Mouse (Mus musculus): ENCODE results near the gene Dbr1.

The Dbr1 gene

DNA sequence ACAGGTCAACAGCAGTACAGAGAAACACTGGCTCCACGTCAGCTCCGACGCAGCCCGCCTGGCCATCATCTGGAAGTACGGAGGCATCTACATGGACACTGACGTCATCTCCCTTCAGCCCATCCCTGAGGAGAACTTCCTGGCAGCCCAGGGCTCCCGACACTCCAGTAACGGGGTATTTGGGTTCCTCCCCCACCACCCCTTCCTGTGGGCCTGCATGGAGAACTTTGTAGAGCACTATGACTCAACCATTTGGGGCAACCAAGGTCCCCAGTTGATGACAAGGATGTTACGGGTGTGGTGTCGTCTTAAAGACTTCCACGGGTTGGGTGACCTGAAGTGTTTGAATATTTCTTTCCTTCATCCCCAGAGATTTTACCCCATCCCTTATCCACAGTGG lies 44.6 kb downstream of the Dbr1 start:
- no peak for DNase-seq (ENCODE audit: low read depth)

DNA sequence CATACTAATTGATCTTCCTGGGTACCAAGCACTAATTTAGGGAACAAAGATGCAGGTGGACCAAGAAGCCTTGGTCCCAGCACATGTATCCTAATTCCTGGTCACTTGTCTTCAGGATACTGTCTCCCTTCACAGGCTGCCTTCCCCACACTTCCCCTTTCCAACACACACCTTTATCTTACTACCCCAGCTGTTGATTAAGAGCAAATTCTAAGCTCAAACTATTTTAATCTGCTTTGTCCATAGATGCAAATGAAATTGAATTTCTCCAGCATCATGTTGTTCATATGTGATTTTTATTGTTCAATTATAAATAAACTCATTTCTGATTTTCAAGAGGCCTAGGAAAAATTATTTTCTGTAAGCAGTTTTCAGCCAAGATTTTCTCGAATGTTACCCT lies 46.4 kb downstream of the Dbr1 start:
- no peak for DNase-seq (ENCODE audit: low read depth)

DNA sequence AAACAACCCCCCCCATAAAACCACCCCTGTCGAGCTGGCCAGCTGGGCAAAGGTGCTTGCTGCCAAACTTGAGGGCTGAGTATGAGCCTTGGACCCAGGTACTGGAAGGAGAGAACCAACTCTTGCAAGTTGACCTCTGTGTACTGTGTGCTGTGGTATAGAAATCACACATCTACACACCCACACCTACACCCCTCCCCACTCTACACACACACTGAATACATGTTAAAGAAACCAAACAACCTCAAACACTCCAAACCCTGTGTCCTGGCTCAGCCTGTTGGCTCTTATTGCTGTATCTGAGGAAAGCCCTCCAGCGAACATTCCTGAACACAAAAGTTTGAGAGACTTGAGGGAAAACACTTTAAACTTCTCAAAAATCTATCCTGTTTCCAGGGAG lies 47.4 kb downstream of the Dbr1 start:
- DNase-seq (ENCODE audit: low read depth), result no peak

DNA sequence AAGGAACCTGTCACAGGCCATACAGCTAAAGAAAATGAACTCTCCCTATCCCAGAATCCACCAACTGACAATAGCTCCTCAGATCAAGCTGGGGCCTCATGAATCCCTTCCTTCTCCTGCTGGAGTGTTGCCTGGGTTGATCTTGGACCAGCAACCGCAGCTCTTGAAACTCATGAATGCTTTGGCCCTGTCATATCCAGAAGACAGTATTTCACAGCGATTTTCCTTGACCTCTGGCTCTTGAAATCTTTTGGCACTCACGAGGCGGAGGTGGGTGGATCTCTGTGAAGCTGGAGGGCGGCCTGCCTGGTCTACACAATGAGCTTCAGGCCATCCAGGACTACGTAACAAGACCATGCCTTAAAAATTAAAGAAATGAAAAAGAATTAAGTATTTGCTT lies 48.5 kb downstream of the Dbr1 start:
- DNase-seq (ENCODE audit: low read depth), result peak; percentile 44

DNA sequence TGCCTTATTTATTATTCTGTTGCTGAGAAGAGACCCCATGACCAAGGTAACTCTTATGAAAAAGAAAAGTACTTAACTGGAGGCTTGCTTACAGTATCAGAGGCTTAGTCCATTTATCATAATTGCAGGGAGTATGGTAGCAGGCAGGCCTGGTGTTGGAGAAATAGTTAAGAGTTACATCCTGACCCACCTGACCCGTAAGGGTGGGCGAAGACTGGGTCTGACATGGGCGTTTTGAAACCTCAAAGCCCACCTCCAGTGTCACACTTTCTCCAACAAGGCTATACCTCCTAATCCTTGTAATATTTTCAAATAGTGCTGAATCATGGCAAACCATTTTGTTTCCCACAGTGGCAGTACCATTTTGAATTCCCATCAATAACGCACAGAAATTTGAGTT lies 53.0 kb downstream of the Dbr1 start:
- DNase-seq (ENCODE audit: low read depth), result no peak

DNA sequence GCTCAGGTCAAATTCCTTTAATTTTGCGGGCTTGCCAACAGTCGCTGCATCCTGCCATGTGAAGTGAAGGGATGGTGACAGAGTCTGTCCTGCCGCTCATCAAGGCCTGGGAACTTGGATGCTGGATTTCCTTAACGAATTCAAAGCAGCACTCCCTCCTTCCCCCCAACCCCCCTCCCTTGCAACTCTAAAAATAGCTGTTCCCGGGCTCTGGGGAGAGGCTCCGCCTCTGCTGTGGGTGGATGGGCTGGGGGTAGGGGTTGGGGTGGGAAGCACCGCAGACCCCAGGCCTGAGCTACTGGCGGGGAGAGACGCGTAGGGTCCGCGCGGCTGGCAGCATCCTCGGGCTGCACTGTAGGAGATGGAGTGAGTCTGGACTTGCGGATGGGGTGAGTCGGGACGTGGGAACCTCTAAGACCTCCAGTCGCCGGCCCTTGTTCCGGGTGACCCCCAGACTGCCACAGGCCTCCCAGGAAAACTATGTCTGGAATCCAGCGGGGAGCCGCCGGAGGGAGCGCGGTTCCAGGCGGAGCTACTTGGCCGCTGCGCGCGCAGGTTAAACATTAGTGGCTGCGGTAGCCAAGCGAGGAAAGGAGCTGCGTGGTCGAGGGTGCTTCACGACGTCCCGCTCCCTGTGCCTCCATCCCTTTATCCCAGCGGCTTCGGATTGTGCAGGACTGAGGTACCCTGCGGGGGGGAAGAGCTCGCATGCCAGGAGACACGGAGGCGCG lies 53.8 kb downstream of the Dbr1 start, which contains the start of gene Dzip1l:
TSS of gene Dzip1l (plus strand) at position 216 of the 731 bp plus-strand sequence.
- DNase-seq (ENCODE audit: low read depth), result peak; percentile 87

DNA sequence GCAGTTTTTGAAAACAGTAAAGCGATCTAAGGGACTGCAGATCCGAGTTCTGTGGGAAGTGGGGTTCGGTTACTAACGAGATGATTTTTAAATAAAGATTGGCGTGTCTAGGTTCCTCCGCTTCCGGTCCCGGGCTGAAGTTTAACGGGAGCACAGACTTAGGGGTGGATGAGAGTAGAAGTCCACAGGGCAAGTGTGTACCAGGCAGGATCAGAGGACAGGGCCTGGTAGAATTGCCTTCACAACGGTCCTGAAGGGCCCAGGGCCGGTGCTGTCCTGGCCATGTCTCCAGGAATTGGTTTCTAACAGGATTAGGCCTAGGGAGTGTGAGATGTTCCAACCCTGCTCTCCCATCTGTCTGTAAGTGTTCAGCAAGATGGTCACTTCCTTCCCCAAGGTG lies 54.5 kb downstream of the Dbr1 start:
- peak; percentile 57 for DNase-seq (ENCODE audit: low read depth)

DNA sequence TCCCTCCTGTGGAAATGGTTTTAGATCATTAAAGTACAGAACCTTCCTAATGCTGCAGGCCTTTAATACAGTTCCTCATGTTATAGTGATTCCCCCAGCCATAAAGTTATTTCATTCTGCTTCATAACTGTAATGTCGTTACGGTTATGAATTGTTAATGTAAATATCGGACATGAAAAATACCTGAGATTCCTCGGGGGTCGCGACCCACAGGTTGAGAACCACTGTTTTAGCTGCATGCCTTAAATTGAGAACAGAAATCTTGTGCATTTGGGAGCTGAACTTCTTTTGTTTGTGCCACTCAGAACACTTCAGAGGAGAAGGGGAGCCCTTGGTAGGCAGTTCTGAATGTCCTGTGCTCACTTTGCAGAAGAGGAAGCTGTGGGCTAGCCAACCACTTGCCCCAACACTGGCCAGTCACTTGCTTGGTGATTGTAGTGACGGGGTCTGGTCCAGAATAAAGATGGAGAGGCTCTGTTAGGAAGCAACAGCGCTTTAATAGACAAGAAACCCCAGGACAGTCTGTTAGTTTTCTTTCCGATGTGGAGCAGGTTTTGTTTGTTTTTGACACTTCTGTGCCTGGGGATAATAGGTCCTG lies 55.0 kb downstream of the Dbr1 start:
- DNase-seq (ENCODE audit: low read depth), result peak; percentile 10

DNA sequence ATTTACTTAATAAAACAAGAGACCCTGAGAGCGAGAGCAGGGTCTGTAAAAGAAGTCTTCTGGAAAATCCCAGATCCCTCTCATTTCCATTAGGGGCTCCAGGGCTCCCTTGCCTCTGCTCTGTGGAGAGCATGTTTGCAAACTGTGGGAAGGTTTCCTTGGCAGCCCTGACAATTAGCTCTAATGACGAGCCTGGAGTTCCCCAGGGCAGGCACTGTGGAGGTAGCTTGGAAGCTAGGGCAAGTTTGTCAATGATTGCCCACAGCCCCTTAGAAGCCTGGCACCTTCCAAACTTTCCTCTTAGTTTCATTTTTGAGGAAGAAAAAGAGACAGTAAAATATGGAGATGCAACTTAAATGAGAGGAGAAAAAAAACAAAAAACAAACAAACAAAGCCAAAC lies 56.2 kb downstream of the Dbr1 start:
- DNase-seq (ENCODE audit: low read depth), result peak; percentile 35

DNA sequence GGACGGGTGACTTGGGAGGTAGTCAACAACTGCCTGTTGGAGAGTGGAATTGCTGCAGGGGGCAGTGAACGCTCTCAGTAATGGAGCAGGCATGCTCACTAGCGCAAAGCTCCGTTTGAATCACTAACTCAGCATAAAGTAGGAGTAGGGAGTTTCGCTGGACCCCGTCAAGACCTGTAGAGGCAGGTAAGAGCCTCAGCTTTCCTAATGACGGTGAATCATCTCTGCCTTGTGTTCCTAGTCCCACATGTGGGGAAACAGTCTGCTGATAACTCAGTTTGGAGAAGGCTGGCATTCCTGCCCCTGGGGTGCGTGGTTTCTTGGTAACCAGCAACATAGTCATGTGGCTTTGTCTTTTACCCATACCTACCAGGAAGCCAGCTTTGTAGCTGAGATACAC lies 56.7 kb downstream of the Dbr1 start:
- DNase-seq (ENCODE audit: low read depth), result peak; percentile 66

Data from NIH3T3 (cell line).